Mouse (Mus musculus): ENCODE data around the gene Scn8a.

GRCm38 (mm10) chr15:100873155-100873554, 3.5 kb downstream of the Scn8a start:
- TF ChIP-seq CTCF (IDR thresholded peaks at IDR 0.05; ENCODE audit: low read depth, low read length) (no peak), POLR2A (IDR thresholded peaks at IDR 0.05; ENCODE audit: borderline replicate concordance, low read depth, low read length) (no peak)
